Mouse (Mus musculus): ENCODE results near the gene Dpep2nb. TPM values are rescaled to one million over a fixed set of nuclear protein-coding genes. Genes with fewer than 3 reads are reported as not detected.

Gene Dpep2nb
- total RNA-seq, 2 experiments from 2014 or later, result not detected

DNA sequence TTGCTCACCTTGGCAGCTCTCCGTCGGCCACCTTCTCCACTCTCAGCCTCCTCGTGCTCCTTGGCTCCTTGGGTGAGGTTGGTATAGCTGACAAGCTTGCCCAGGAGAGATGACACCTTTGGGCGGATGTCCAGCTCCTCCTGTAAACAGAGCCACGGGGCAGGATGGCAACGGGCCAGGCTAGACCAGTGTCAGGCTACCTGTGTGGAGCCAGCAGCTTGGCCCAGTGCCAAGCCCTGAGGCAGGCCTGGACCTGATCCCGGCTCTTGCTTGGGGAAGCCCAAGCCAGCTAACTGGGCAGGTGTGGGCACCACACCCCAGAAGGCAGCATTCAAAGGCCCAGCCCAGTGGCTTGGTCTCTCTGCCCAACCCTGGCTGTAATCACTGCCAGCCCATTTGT, 46.4 kb downstream of the Dpep2nb start:
- DNase-seq, result peak; percentile 59

- peak; percentile 56 for DNase-seq
Measured at GRCm38 (mm10) chr8:105957813-105958212, 48.0 kb downstream of the Dpep2nb start.

DNA sequence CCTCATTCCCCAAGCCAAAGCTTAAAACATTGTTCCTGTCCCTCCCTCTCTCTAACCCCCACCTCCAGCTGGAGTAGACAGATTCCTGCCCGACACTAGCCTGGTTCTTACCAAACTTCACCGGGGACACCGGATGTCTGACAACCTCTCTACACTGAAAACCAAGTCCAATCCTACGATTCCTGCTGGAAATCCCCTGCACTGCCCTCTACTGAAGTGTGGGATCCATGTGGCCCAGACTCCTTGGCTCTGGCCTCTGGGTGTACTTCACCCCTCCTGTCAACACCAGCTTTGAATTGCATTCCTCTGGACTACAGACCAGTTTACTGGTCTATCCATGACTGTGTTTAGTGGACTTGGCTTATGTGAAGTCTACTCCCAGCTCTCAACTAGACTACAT, 49.2 kb downstream of the Dpep2nb start:
- DNase-seq, result no peak

DNA sequence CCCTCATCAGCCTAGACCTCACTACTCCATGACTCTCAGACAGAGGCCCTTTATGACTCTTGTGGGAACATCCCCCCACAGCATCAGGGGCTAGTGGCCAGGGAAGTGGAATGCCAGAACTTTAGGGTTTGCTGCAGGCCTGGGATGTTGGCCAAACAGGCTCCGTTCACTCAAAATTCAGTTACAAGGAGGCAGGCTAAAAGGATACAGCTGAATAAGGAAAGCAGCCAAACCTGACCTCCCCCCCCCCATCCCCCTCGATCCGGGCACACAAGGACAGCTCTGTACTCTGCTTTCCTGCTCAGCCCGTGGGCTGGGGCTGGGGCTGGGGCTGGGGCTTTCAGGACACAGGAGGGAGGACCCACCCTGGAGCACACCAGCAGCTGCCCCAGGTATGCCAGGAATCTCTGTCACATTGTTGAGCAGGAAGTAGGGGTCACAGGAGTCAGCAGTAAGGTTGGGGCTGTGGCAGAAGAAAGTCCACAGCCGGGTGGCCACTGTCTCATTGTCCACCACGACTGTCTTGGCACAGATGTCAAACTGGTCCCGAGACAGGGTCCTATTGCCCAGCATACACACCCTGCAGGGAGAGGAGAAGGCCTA, 54.6 kb downstream of the Dpep2nb start:
- peak; percentile 32 for DNase-seq

DNA sequence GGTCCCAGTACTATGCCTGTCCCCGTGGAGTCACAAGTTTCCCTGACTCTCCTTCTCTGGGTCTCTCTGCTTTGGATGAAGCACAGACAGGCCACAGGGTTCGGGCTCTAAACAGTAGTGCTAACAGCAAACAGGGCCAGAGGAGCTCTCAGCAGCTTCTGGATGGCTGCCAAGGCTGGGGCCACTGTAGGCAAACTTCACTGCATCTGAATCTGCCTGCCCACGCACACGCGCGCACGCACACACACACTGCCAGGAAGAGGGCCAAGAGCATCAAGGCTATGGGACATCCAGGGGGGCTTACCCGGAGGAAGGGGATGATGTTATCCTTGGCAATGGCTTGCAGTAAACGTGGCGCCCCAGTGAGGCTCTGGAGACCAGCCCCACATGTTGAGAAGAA, 56.4 kb downstream of the Dpep2nb start:
- DNase-seq, result peak; percentile 76

Small RNAs within 50 kb of the gene (microRNA-seq; reads per million reads assigned to microRNA genes)
- not detected for gene Mir7074

Other genes starting within 250 kb of the Dpep2nb start
- gene Gfod2, start 247.3 kb downstream of the Dpep2nb start, total RNA-seq (2021), result 10 to 100 TPM in 1 of 2 experiments, 1 to 10 TPM in 1; 7.5 to 12.8 TPM
- gene Ranbp10, start 178.6 kb downstream of the Dpep2nb start, total RNA-seq (2021), result 10 to 100 TPM; 25.4 to 30.0 TPM
- gene Tsnaxip1, start 178.2 kb downstream of the Dpep2nb start, total RNA-seq (2021), result not detected
- 10 to 100 TPM in 1 of 2 experiments, 1 to 10 TPM in 1; 7.6 to 10.4 TPM for gene Cenpt, start 152.7 kb downstream of the Dpep2nb start, total RNA-seq (2021)
- 10 to 100 TPM; 28.3 to 32.0 TPM for gene Thap11, start 150.8 kb downstream of the Dpep2nb start, total RNA-seq (2021)
- gene Nutf2, start 145.4 kb downstream of the Dpep2nb start, total RNA-seq (2021), result 10 to 100 TPM; 39.1 to 40.1 TPM
- 10 to 100 TPM; 28.0 to 35.3 TPM for gene Edc4, start 125.1 kb downstream of the Dpep2nb start, total RNA-seq (2021)
- under 1 TPM in 1 of 2 experiments, not detected in 1; 0.55 TPM for gene Nrn1l, start 112.4 kb downstream of the Dpep2nb start, total RNA-seq (2021)
- 10 to 100 TPM; 32.9 to 35.6 TPM for gene Pskh1, start 105.5 kb downstream of the Dpep2nb start, total RNA-seq (2021)
- gene Ctrl, start 72.1 kb downstream of the Dpep2nb start, total RNA-seq (2021), result under 1 TPM; 0.30 to 0.70 TPM
- gene Psmb10, start 67.5 kb downstream of the Dpep2nb start, total RNA-seq (2021), result 10 to 100 TPM; 58.0 to 66.3 TPM
- gene Lcat, start 62.6 kb downstream of the Dpep2nb start, total RNA-seq (2021), result 10 to 100 TPM; 39.2 to 89.9 TPM
- gene Slc12a4, start 39.9 kb downstream of the Dpep2nb start, total RNA-seq (2021), result 10 to 100 TPM; 30.5 to 33.7 TPM
- not detected for gene Dpep3, start 26.5 kb downstream of the Dpep2nb start, total RNA-seq (2021)
- gene Dus2, start 14.6 kb downstream of the Dpep2nb start, total RNA-seq (2021), result 10 to 100 TPM; 13.5 to 15.2 TPM
- gene Ddx28, start 5.9 kb upstream of the Dpep2nb start, total RNA-seq (2021), result 10 to 100 TPM; 13.1 to 16.2 TPM
- 10 to 100 TPM; 39.1 to 47.7 TPM for gene Nfatc3, start 52.9 kb upstream of the Dpep2nb start, total RNA-seq (2021)
- gene Esrp2, start 131.0 kb upstream of the Dpep2nb start, total RNA-seq (2021), result 10 to 100 TPM; 14.8 to 15.4 TPM
- gene Pla2g15, start 144.4 kb upstream of the Dpep2nb start, total RNA-seq (2021), result 10 to 100 TPM; 17.6 to 21.4 TPM
- 10 to 100 TPM; 28.2 to 28.7 TPM for gene Slc7a6, start 162.9 kb upstream of the Dpep2nb start, total RNA-seq (2021)
- 10 to 100 TPM; 21.9 to 26.4 TPM for gene Slc7a6os, start 205.0 kb upstream of the Dpep2nb start, total RNA-seq (2021)
- 10 to 100 TPM; 24.1 to 31.3 TPM for gene Prmt7, start 205.0 kb upstream of the Dpep2nb start, total RNA-seq (2021)